In the genomic region with DNA sequence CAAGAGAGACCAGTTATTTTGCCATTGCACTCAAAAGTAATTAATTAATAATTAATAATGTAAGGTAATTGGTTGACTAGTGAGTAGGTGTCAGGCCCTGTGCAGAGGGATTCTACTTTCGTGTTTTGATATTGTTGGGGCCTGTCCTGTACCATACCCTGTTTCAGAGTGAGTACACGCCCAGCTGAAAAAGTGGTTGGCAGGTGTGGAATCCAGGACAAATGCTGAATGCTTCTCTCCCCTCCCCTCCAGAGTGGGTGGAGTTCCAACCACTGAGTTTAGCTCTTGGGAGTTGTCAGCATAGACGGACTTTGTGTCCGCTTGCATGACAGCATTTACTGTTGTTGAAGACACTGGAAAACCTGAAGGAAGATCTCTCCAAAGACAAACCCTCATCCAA, we compare ENCODE assay signal across 17 mouse cellular contexts. TPM values are rescaled to one million over a fixed set of nuclear protein-coding genes. Genes with fewer than 3 reads are reported as not detected.
DNase-seq lines count a peak whose midpoint lies in the region; ATAC-seq and TF ChIP-seq lines count a peak whose summit lies in the region.
"Had no signal": no experiment of that assay in that cellular context is flagged by ENCODE, and none has a peak within 500 bp of the region (broad histone marks: within the 10 kb centered on the region; RNA-seq: fewer than 3 reads in every experiment).

No protein-coding gene starts in this region.

- DNase-seq in gastrocnemius, adult 2 months = no peak
- no peak for DNase-seq in gastrocnemius, adult 18-20 months (ENCODE audit: low spot score)
- no peak for DNase-seq in liver, embryonic 14.5 days (ENCODE audit: low read depth in 3 of 3, low spot score in 3 of 3)
- DNase-seq in adipocyte (ENCODE audit: low spot score) = peak; percentile 32
- no peak for DNase-seq in liver, postnatal 0 days
- no peak for DNase-seq in testis, postnatal 14 days (ENCODE audit: low spot score)
- no peak for DNase-seq in B cell, adult 2 months
- DNase-seq: cerebellum, postnatal 10 days; lung, postnatal 10 days; spleen, adult 18-20 months had no signal

- no peaks in the 10 kb centered on the region for H3K27me3 ChIP-seq in liver, embryonic 14.5 days (ENCODE audit: control insufficient read depth, insufficient read depth, low read length)
- no peaks in the 10 kb centered on the region for H3K27me3 ChIP-seq in liver, embryonic 12.5 days (replicated peaks)
- no peaks in the 10 kb centered on the region for H3K27me3 ChIP-seq in liver, postnatal 0 days (ENCODE audit: insufficient read depth, low read length)
- H3K27me3 ChIP-seq: embryonic facial prominence, embryonic 13.5 days; heart, embryonic 15.5 days; midbrain, embryonic 13.5 days had no signal

- H3K9me3 ChIP-seq in liver, embryonic 14.5 days (ENCODE audit: control insufficient read depth, low read length) = no peaks in the 10 kb centered on the region
- no peaks in the 10 kb centered on the region for H3K9me3 ChIP-seq in liver, embryonic 12.5 days (replicated peaks)
- no peaks in the 10 kb centered on the region for H3K9me3 ChIP-seq in liver, postnatal 0 days (ENCODE audit: low read length)
- H3K9me3 ChIP-seq: embryonic facial prominence, embryonic 13.5 days; heart, embryonic 15.5 days; midbrain, embryonic 13.5 days had no signal

- intact Hi-C loops in gastrocnemius, adult 2 months (cut with DNase I) = loop anchor here (5.0 kb wide), 1 partner anchor 45 kb away; no protein-coding TSS in a partner anchor

- peak overlapping the region; percentile 49 for H3K27ac ChIP-seq in gastrocnemius, adult 2 months
- H3K27ac ChIP-seq in liver, embryonic 14.5 days = no peak overlapping the region
- H3K27ac ChIP-seq in liver, embryonic 12.5 days = no peak overlapping the region
- peak overlapping the region; percentile 19; the same call in 1 of the 2 replicates for H3K27ac ChIP-seq in liver, postnatal 0 days (ENCODE audit: low read depth)
- H3K27ac ChIP-seq: embryonic facial prominence, embryonic 13.5 days; heart, embryonic 15.5 days; hindbrain, embryonic 14.5 days; midbrain, embryonic 13.5 days had no signal

- TF ChIP-seq CTCF in gastrocnemius, adult 2 months (IDR thresholded peaks at IDR 0.05) = no peak
- no peak for TF ChIP-seq CTCF in liver, embryonic 14.5 days (IDR thresholded peaks at IDR 0.05; ENCODE audit: low read depth)
- TF ChIP-seq CTCF in liver, postnatal 0 days (IDR thresholded peaks at IDR 0.05; ENCODE audit: low read depth) = no peak

- H3K4me2 ChIP-seq in liver, embryonic 14.5 days (ENCODE audit: low read depth) = no peak overlapping the region
- no peak overlapping the region for H3K4me2 ChIP-seq in liver, embryonic 12.5 days
- H3K4me2 ChIP-seq in liver, postnatal 0 days (ENCODE audit: low read depth, low read length) = 0 out of 2 replicates have a peak overlapping the region, but pooled peaks have one; percentile 10
- H3K4me2 ChIP-seq: embryonic facial prominence, embryonic 13.5 days; heart, embryonic 15.5 days; hindbrain, embryonic 14.5 days; midbrain, embryonic 13.5 days had no signal

- ATAC-seq in liver, embryonic 14.5 days (ENCODE audit: insufficient read depth) = 0 out of 2 replicates have a peak, but pooled peaks have one; percentile 23
- ATAC-seq in liver, embryonic 12.5 days = no peak
- ATAC-seq in liver, postnatal 0 days = peak; percentile 32; the same call in 1 of the 2 replicates
- ATAC-seq: activated CD4-positive, CD25-positive, alpha-beta regulatory T cell, adult 4 months; forebrain, embryonic 16.5 days; midbrain, embryonic 13.5 days had no signal

- TF ChIP-seq EP300 in liver, embryonic 14.5 days (IDR thresholded peaks at IDR 0.05; ENCODE audit: low read depth) = no peak
- no peak for TF ChIP-seq EP300 in liver, postnatal 0 days (IDR thresholded peaks at IDR 0.05; ENCODE audit: low read depth)

- WGBS in liver, embryonic 14.5 days (ENCODE audit: insufficient replicate concordance) = 55% methylated on average over 4 of the region's 4 CpGs
- 67% methylated on average over 4 of the region's 4 CpGs for WGBS in liver, embryonic 12.5 days (ENCODE audit: insufficient replicate concordance)
- WGBS in liver, postnatal 0 days (ENCODE audit: insufficient replicate concordance) = 56% methylated on average over 4 of the region's 4 CpGs

- no peak overlapping the region for H3K9ac ChIP-seq in liver, embryonic 14.5 days (replicated peaks)
- no peak overlapping the region for H3K9ac ChIP-seq in liver, embryonic 12.5 days
- no peak overlapping the region for H3K9ac ChIP-seq in liver, postnatal 0 days (replicated peaks)
- H3K9ac ChIP-seq: embryonic facial prominence, embryonic 13.5 days; heart, embryonic 15.5 days; hindbrain, embryonic 14.5 days; midbrain, embryonic 13.5 days had no signal

- H3K4me3 ChIP-seq in gastrocnemius, adult 2 months = no peak overlapping the region
- H3K4me3 ChIP-seq in liver, embryonic 14.5 days (ENCODE audit: insufficient read depth in 1 of 2, low read depth in 2 of 2, low read length in 2 of 2) = no peak overlapping the region
- no peak overlapping the region for H3K4me3 ChIP-seq in liver, embryonic 12.5 days
- no peak overlapping the region for H3K4me3 ChIP-seq in liver, postnatal 0 days (ENCODE audit: low read depth, low read length)
- H3K4me3 ChIP-seq: embryonic facial prominence, embryonic 13.5 days; heart, embryonic 15.5 days; midbrain, embryonic 13.5 days had no signal

- no peaks in the 10 kb centered on the region for H3K36me3 ChIP-seq in liver, embryonic 14.5 days (replicated peaks; ENCODE audit: control insufficient read depth, insufficient read depth, low read depth)
- no peaks in the 10 kb centered on the region for H3K36me3 ChIP-seq in liver, embryonic 12.5 days
- no peaks in the 10 kb centered on the region for H3K36me3 ChIP-seq in liver, postnatal 0 days (replicated peaks; ENCODE audit: insufficient read depth, low read length)
- H3K36me3 ChIP-seq: heart, embryonic 15.5 days; midbrain, embryonic 13.5 days had no signal

- H3K4me1 ChIP-seq in liver, embryonic 14.5 days (replicated peaks; ENCODE audit: control insufficient read depth in 2 of 2, insufficient read depth in 2 of 2, low read length in 1 of 2) = peaks cover 0 to 33% of the 10 kb centered on the region in 2 experiments; a peak in 2 of 4 replicates
- peaks cover 63% of the 10 kb centered on the region for H3K4me1 ChIP-seq in liver, embryonic 12.5 days
- peaks cover 43% of the 10 kb centered on the region for H3K4me1 ChIP-seq in liver, postnatal 0 days (ENCODE audit: insufficient read depth)

RNA-seq across cellular contexts. Expression of a gene that starts 18.4 kb away (rescaled TPM):
- total RNA-seq in gastrocnemius, adult 2 months (2021) = 10 to 100 TPM; 35.1 to 35.6 TPM
- 10 to 100 TPM; 35.4 to 37.0 TPM for total RNA-seq in gastrocnemius, adult 18-20 months (2021)
- polyA plus RNA-seq in liver, embryonic 14.5 days (2012; rRNA removed) = 2.3 and 2.6 TPM in 2 replicates
- 2.9 and 3.1 TPM in 2 replicates for polyA plus RNA-seq in liver, embryonic 14.5 days (2014; fragmentation: Nextera tagmentation; extraction: Ambion mirVana)
- 5.5 and 5.9 TPM in 2 replicates for polyA plus RNA-seq in liver, embryonic 12.5 days (2016; fragmentation: Nextera tagmentation; extraction: Ambion mirVana)
- polyA plus RNA-seq in liver, postnatal 0 days (2015; fragmentation: Nextera tagmentation; extraction: Ambion mirVana) = 1.9 and 2.2 TPM in 2 replicates

Comparison
In these comparisons a context has a peak if more than half of its experiments do, and no peak if none do; other contexts are left out.
1. H3K27ac ChIP-seq: peak in gastrocnemius, adult 2 months (single experiment) and liver, postnatal 0 days (single experiment); none in liver, embryonic 14.5 days (single experiment) and liver, embryonic 12.5 days (single experiment).